Mouse (Mus musculus) liver (tissue): Measurements from ENCODE around the gene Aloxe3.

Source experiments
- DNase-seq: peaks from one replicate; pipeline ENCODE4 v3.0.0-alpha.2; 2020; ENCODE audit warnings: mixed read lengths

Aloxe3 gene

DNA sequence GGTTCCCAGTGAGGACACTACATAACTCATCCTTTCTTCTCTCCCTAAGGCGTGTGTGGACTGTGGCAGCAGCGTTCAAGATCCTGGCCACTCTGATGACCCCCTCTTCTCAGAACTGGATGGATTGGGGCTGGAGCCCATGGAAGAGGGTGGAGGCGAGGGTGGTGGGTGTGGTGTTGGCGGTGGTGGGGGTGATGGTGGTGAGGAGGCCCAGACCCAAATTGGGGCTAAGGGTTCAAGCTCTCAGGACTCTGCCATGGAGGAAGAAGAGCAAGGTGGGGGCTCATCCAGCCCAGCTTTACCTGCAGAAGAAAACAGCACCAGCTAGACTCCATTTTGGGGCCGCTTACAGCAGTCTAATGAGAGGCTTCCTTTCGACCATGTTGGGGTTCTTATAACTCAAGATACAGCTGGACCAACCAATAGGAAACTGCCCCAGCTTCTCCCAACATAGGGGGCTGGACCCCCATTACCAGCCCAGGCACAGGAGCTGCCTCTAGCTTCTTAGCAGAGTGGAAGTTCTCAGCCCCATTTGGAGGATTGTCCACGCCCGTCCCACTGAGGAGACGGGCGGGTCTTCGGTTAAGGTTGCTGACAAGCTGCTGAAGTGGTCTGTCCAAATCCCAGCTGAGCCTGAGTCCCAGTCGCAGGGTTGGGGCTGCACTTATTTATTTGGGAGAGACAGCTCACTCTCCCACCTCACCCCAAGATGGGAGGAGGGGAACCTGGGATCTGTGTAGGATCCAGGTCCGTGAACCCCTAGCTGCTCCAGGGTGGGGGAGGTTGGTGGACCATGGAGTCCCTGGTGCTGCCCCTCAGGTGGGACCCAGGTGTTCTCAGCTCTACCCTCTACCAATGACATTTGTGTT, 16.4 kb upstream of the Aloxe3 start:
- DNase-seq: no peak

- DNase-seq: peak; percentile 94
Measured at GRCm38 (mm10) chr11:69110319-69111046, 15.2 kb upstream of the Aloxe3 start.

DNA sequence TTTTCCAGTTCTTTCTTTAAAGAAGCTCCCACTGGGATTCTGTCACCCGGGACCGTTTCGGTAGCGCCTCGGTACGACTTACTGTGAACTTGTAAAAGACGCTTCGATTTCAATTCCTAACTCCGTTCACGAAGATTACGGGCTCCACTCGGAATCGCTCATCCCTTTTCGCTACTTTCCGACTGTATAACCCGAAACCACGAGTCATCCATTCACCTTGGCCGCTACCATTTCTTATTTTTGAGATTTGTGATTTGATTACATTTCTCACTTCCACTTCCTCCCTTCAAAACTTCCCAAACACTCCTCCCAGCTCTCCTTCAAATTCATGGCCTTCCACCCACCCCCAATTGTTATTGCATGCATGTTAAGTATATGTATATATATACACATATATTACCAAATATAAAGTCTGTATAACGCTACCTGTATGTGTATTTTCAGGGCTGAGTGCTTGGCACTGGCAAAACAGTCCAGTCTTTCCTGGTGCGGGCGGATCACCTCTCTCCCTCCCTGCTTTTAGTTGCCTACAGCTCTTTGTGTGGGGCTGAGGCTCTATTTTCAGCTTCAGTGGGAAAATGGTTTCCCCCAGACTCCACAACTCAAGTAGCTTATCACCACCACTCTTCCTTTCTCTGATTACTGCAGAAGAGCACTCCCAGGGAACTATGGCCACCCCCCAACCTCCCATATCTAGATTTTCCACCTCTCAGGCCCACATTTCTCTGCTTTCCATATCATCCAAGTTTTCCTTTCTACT, 14.5 kb upstream of the Aloxe3 start:
- DNase-seq: no peak

DNA sequence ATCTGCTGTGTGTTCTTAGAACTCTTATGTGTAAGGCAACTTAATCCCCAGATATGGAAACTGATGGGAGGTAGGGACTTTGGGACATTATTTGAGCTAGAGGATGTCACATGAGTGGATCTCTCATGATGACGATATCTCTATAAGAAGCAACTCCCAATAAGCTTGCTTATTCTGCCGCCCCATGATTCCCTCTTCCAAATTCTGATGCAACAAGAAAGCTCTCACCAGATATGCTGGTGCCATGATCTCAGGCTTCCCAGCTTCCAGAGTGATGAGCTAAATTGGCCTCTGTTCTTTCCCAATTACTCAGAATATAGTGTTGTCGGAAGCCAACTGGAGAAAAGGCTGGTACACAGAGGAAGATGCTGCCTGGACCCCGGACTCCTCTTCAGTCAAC, 13.8 kb upstream of the Aloxe3 start:
- DNase-seq: no peak

GRCm38 (mm10) chr11:69114018-69114417, 11.7 kb upstream of the Aloxe3 start:
- no peak for DNase-seq

DNA sequence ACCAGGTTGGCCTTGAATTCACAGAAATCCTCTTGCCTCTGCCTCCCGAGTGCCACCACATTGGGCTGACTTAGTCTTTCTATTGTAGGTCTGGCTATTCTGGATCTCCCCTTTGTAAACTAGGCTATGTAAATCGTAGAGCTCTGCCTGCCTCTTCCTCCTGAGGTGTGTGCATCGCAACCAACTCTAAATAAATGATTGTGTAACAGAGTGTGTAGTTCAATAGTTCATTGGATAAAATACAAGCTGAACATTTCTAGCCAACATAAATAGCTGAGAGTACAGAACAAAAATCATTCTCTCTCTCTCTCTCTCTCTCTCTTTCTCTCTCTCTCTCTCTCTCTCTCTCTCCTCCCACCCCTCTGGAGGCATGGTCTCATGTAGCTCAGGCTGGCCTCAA, 11.1 kb upstream of the Aloxe3 start:
- no peak for DNase-seq

- DNase-seq: no peak
Measured at GRCm38 (mm10) chr11:69116843-69117242, 8.9 kb upstream of the Aloxe3 start.

GRCm38 (mm10) chr11:69117737-69118695, 7.7 kb upstream of the Aloxe3 start:
- peak; percentile 80 for DNase-seq

DNA sequence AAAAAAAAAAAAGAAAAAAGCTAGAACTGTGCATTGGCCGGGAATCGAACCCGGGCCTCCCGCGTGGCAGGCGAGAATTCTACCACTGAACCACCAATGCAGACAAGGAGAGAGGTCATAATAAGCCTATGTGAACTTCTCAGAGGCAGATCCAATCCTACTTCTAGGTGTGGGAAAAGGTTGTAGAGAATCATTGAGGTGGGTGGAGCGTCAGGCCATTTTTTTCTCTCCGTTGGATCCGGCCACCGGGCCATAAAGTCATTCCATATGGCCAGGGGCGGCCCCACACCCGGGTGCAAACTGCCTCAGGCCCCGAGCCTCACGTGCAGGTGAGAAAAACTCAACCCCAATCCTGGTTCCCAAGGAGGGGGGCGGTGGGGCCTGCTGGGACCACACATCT, 6.9 kb upstream of the Aloxe3 start:
- DNase-seq: peak; percentile 85

DNA sequence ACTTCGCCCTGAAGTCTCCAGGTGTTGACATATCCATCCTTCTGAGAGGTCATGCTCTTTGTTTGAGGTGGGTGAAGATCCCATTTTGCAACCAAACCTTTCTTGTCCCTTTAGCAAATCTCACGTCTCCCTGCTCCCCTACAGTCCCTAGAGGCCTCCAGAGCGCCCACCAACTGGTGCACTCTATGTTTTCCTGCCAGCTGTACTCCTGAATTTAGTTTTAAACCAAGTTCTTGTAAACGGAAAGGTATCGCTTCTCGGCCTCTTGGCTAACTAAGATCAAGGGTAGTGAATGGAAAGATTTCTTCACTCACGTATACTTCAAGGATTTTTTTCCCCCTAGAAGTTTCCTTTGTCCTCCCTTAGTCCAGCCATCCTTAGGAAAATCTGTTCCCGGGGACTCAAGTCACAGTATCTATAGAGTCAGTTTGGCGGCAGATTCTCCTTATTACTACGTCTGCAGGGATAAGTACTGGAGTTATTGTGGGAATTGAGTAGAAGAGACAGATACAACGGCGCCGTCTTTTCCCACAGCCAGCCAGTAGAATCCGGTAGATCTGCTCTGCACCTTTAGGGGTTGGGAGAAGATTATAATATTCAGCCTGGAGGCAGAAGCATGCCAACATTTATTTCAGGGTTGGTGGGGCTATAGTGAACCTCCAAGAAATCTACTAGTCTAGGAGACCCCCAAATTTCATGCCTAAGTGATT, 6.1 kb upstream of the Aloxe3 start:
- no peak for DNase-seq

- peak; percentile 28 for DNase-seq
Measured at GRCm38 (mm10) chr11:69120221-69121000, 5.3 kb upstream of the Aloxe3 start, which contains the start of gene Hes7. Hes7 (plus strand) TSS chr11:69120404.

- DNase-seq: peak; percentile 37
Measured at GRCm38 (mm10) chr11:69121001-69121740, 4.5 kb upstream of the Aloxe3 start.

GRCm38 (mm10) chr11:69121741-69122335, 3.9 kb upstream of the Aloxe3 start:
- DNase-seq: no peak

DNA sequence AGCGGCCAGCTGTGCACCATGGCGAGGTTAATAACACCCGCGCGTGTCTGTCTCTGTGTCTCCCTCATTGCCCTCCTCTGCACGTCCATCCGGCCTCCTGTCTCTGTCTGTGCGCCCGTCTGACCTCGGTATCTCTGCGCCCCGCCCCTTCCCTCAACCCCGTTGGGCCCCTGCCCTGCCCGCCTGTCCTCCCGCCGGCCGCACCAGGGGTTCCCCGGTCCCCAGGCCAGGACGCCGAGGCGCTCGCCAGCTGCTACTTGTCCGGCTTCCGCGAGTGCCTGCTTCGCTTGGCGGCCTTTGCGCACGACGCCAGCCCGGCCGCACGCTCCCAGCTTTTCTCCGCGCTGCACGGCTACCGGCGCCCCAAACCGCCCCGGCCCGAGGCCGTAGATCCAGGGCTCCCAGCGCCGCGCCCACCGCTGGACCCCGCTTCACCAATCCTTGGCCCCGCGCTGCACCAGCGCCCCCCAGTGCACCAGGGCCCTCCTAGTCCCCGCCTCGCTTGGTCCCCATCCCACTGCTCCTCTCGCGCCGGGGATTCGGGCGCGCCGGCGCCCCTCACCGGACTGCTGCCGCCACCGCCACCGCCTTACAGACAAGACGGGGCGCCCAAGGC, 3.3 kb upstream of the Aloxe3 start, which contains the start of gene 9130213A22Rik:
TSS of gene 9130213A22Rik (minus strand) at position 254 of the 616 bp plus-strand sequence.
- DNase-seq: peak; percentile 87

GRCm38 (mm10) chr11:69123056-69123692, 2.5 kb upstream of the Aloxe3 start:
- DNase-seq: peak; percentile 92

DNA sequence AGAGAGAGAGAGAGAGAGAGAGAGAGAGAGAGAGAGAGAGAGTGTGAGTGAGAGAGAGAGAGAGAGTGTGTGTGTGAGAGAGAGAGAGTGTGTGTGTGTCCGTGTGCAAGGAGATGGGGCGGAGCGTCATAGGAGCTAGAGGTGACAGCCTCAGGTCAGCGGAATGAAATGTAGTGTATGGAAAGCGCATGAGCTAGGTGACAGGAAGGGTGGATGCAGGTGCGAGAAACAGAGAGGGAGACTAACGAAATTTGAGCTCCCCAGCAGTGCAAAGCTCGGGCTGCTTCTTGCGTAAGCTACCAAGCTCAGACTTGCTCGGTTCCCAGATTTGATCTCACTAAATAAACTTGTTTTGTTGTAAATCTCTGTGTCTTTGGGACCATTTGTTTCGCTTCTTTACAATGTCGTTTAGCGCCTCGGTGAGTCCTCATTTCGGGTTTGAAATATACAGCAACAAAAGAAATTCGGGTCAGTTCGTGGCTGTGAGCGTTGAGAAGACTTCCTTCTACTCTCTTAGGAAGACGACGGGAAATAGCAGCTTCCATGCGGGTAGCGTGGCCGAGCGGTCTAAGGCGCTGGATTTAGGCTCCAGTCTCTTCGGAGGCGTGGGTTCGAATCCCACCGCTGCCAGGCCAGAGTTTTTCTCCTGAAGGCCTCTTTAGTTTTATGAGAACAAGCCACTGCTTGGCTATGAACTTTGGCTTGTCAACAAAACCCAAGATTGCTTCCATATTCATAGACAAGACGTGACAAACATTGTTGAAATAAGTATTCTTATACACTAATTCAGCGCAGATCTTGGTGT, 1.8 kb upstream of the Aloxe3 start:
- DNase-seq: peak; percentile 94

DNA sequence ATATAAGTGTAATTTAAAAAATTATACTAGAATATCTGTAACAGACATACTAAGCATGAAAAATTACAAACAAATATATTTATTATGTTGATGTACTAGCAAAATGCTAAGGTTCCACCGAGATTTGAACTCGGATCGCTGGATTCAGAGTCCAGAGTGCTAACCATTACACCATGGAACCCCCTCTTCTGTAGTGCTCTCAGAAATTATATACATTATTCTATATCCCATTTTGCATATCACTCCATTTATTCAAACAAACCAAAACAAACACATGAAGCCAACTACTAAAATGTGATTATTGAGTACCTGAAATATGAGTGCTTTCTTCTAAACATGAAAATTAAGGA, 1.2 kb upstream of the Aloxe3 start:
- peak; percentile 77 for DNase-seq
